Mouse (Mus musculus): ENCODE measurements around the gene Gpr107. TPM values are rescaled to one million over a fixed set of nuclear protein-coding genes. Genes with fewer than 3 reads are reported as not detected.

Gene Gpr107
- polyA plus RNA-seq, 1 experiment from 2014 or later = 34.9 TPM

DNA sequence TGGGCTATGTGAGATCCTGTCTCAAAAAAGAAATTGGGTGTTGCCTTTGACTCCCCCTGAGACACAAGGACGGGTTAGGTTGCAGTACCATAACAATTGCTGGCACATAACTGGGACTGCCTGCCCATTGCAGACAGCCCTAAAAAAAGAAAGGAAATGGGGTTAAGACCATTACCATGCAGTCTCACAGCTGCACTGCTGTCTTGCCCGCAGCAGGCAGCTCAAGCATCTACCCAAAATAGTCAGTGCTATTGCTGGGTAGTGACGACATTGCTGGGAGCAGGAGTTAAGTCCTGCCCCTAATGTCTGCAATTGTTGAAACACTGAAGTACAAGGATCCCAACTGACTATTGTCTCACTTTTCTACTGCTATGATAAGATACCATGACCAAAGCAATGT, 37.5 kb downstream of the Gpr107 start:
- no peak for ATAC-seq
- Histone ChIP-seq H3K4me1 (ENCODE audit: control insufficient read depth, insufficient read depth, low read length) (no peaks in the 10 kb centered on the region), H3K9me3 (replicated peaks; ENCODE audit: control insufficient read depth, low read length, poor library complexity, severe bottlenecking) (no peaks in the 10 kb centered on the region), H3K27ac (ENCODE audit: low read length) (no peak overlapping the region), H3K4me2 (ENCODE audit: low read length) (no peak overlapping the region), H3K36me3 (ENCODE audit: control insufficient read depth, insufficient read depth, low read length) (peaks cover 41% of the 10 kb centered on the region), H3K27me3 (ENCODE audit: control insufficient read depth, insufficient read depth, low read depth, low read length) (no peaks in the 10 kb centered on the region), H3K4me3 (ENCODE audit: low read depth, low read length) (no peak overlapping the region), H3K9ac (ENCODE audit: low read depth, low read length) (no peak overlapping the region)
- WGBS = 95% methylated on average over 3 of the region's 3 CpGs

- Histone ChIP-seq H3K9ac (ENCODE audit: low read depth, low read length) (no peak overlapping the region), H3K4me1 (ENCODE audit: control insufficient read depth, insufficient read depth, low read length) (no peaks in the 10 kb centered on the region), H3K4me2 (ENCODE audit: low read length) (no peak overlapping the region), H3K4me3 (ENCODE audit: low read depth, low read length) (no peak overlapping the region), H3K27ac (ENCODE audit: low read length) (no peak overlapping the region), H3K36me3 (ENCODE audit: control insufficient read depth, insufficient read depth, low read length) (peaks cover 30% of the 10 kb centered on the region), H3K9me3 (replicated peaks; ENCODE audit: control insufficient read depth, low read length, poor library complexity, severe bottlenecking) (no peaks in the 10 kb centered on the region), H3K27me3 (ENCODE audit: control insufficient read depth, insufficient read depth, low read depth, low read length) (no peaks in the 10 kb centered on the region)
- WGBS = 90% methylated on average over 8 of the region's 8 CpGs
- no peak for ATAC-seq
Observed at GRCm38 (mm10) chr2:31191765-31192164, 39.6 kb downstream of the Gpr107 start.

DNA sequence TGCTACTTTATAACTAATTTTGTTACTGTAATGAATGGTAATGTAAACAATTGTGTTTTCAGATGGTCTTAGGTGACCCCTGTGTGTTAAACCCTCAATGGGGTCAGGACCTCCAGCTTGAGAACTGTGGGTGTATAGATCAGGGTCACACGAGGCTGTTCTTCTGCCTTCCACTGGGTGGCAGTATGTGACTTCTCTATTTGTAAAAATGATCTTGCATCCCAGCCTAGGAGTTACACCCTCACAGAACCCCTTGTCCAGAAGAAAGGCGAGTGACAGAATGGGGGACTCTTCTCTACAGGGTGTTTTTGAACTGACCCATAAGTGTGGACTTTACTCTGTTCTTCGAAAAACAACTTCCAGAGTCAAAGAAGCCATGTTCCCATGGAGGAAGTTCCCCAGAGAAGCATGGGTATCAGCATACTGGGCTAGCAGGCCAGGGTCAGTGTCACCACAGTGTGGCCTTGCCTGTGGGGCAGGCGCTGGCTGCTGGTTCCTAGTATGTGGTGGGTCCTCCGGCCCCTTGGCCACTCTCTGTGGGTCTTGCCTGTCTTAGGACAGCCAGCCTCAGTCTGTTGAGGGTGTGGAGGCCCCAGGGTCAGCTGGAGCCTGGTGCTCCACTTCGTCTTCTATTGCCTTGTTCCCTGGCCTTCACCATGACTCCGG, 42.4 kb downstream of the Gpr107 start:
- Histone ChIP-seq H3K4me3 (ENCODE audit: low read depth, low read length) (no peak overlapping the region), H3K4me2 (ENCODE audit: low read length) (no peak overlapping the region), H3K9me3 (replicated peaks; ENCODE audit: control insufficient read depth, low read length, poor library complexity, severe bottlenecking) (no peaks in the 10 kb centered on the region), H3K27ac (ENCODE audit: low read length) (no peak overlapping the region), H3K9ac (ENCODE audit: low read depth, low read length) (0 out of 2 replicates have a peak overlapping the region, but pooled peaks have one; percentile 4), H3K27me3 (ENCODE audit: control insufficient read depth, insufficient read depth, low read depth, low read length) (no peaks in the 10 kb centered on the region), H3K36me3 (ENCODE audit: control insufficient read depth, insufficient read depth, low read length) (peaks cover 23% of the 10 kb centered on the region), H3K4me1 (ENCODE audit: control insufficient read depth, insufficient read depth, low read length) (no peaks in the 10 kb centered on the region)
- 67% methylated on average over 7 of the region's 7 CpGs for WGBS
- ATAC-seq = peak; percentile 58; the same call in 1 of the 2 replicates

DNA sequence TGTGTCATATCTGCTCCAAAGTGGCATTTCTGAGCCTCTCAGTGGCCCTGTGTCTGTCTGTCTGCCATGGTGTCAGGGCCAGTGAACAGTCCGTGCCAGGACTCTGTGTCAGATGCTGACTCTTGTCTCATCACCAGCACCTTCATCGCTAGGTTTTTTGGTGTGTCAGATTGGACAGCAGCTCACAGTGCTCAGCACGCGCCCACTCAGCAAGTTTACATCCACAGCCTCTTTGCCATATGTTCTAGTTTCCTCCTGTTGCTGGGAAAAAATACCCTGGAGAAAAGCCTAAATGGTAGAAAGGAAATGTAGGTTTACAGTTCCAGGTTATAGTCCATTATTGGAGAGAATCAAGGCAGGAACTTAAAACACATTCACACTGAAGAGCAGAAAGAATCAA, 46.5 kb downstream of the Gpr107 start:
- Histone ChIP-seq H3K9me3 (replicated peaks; ENCODE audit: control insufficient read depth, low read length, poor library complexity, severe bottlenecking) (no peaks in the 10 kb centered on the region), H3K4me2 (ENCODE audit: low read length) (no peak overlapping the region), H3K9ac (ENCODE audit: low read depth, low read length) (no peak overlapping the region), H3K27ac (ENCODE audit: low read length) (no peak overlapping the region), H3K4me3 (ENCODE audit: low read depth, low read length) (no peak overlapping the region), H3K27me3 (ENCODE audit: control insufficient read depth, insufficient read depth, low read depth, low read length) (no peaks in the 10 kb centered on the region), H3K36me3 (ENCODE audit: control insufficient read depth, insufficient read depth, low read length) (0 out of 2 replicates have a peak, but pooled peaks cover 7% of the 10 kb centered on the region), H3K4me1 (ENCODE audit: control insufficient read depth, insufficient read depth, low read length) (no peaks in the 10 kb centered on the region)
- ATAC-seq = no peak
- 94% methylated on average over 4 of the region's 4 CpGs for WGBS

- Histone ChIP-seq H3K4me2 (ENCODE audit: low read length) (no peak overlapping the region), H3K9ac (ENCODE audit: low read depth, low read length) (no peak overlapping the region), H3K27me3 (ENCODE audit: control insufficient read depth, insufficient read depth, low read depth, low read length) (no peaks in the 10 kb centered on the region), H3K4me1 (ENCODE audit: control insufficient read depth, insufficient read depth, low read length) (no peaks in the 10 kb centered on the region), H3K36me3 (ENCODE audit: control insufficient read depth, insufficient read depth, low read length) (0 out of 2 replicates have a peak, but pooled peaks cover 3% of the 10 kb centered on the region), H3K9me3 (replicated peaks; ENCODE audit: control insufficient read depth, low read length, poor library complexity, severe bottlenecking) (no peaks in the 10 kb centered on the region), H3K27ac (ENCODE audit: low read length) (no peak overlapping the region), H3K4me3 (ENCODE audit: low read depth, low read length) (no peak overlapping the region)
- 93% methylated on average over 2 of the region's 2 CpGs for WGBS
- no peak for ATAC-seq
Observed at GRCm38 (mm10) chr2:31200051-31200450, 47.9 kb downstream of the Gpr107 start.

DNA sequence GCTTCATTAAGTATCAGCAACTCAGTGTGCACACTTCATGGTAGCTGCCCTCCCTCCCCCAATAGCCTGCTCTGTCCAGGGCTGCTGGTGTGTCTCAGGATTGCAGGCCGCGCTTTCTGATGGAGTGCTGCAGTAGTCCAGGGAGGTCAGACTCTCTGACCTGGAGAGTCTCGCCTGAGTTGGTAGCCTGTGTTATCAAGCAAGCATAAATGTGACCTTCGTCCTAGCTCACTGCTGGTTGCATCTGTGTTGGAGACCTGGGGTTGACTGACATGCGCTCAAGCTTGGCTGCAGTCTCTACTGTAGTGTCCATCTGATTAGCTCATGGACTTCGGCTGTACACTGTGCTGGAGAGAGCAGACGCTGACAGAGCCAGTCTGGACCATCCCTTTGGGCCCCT, 49.7 kb downstream of the Gpr107 start:
- peaks cover 9% of the 10 kb centered on the region for H3K4me1 ChIP-seq (ENCODE audit: control insufficient read depth, insufficient read depth, low read length)
- no peaks in the 10 kb centered on the region for H3K9me3 ChIP-seq (replicated peaks; ENCODE audit: control insufficient read depth, low read length, poor library complexity, severe bottlenecking)
- no peak overlapping the region for H3K9ac ChIP-seq (ENCODE audit: low read depth, low read length)
- H3K4me3 ChIP-seq (ENCODE audit: low read depth, low read length) = no peak overlapping the region
- no peak overlapping the region for H3K4me2 ChIP-seq (ENCODE audit: low read length)
- H3K36me3 ChIP-seq (ENCODE audit: control insufficient read depth, insufficient read depth, low read length) = 0 out of 2 replicates have a peak, but pooled peaks cover 3% of the 10 kb centered on the region
- H3K27me3 ChIP-seq (ENCODE audit: control insufficient read depth, insufficient read depth, low read depth, low read length) = no peaks in the 10 kb centered on the region
- peak; percentile 23; the same call in 1 of the 2 replicates for ATAC-seq
- 79% methylated on average over 7 of the region's 7 CpGs for WGBS
- no peak overlapping the region for H3K27ac ChIP-seq (ENCODE audit: low read length)

- no peak overlapping the region for H3K4me3 ChIP-seq (ENCODE audit: low read depth, low read length)
- ATAC-seq = no peak
- H3K27ac ChIP-seq (ENCODE audit: low read length) = no peak overlapping the region
- H3K4me2 ChIP-seq (ENCODE audit: low read length) = no peak overlapping the region
- peaks cover 14% of the 10 kb centered on the region for H3K4me1 ChIP-seq (ENCODE audit: control insufficient read depth, insufficient read depth, low read length)
- 0 out of 2 replicates have a peak, but pooled peaks cover 3% of the 10 kb centered on the region for H3K36me3 ChIP-seq (ENCODE audit: control insufficient read depth, insufficient read depth, low read length)
- no peak overlapping the region for H3K9ac ChIP-seq (ENCODE audit: low read depth, low read length)
- no peaks in the 10 kb centered on the region for H3K9me3 ChIP-seq (replicated peaks; ENCODE audit: control insufficient read depth, low read length, poor library complexity, severe bottlenecking)
- H3K27me3 ChIP-seq (ENCODE audit: control insufficient read depth, insufficient read depth, low read depth, low read length) = no peaks in the 10 kb centered on the region
- WGBS = 64% methylated on average over 3 of the region's 3 CpGs
Observed at GRCm38 (mm10) chr2:31202357-31202756, 50.2 kb downstream of the Gpr107 start.

GRCm38 (mm10) chr2:31202956-31203355, 50.8 kb downstream of the Gpr107 start:
- 82% methylated on average over 4 of the region's 4 CpGs for WGBS
- Histone ChIP-seq H3K27ac (ENCODE audit: low read length) (no peak overlapping the region), H3K4me2 (ENCODE audit: low read length) (no peak overlapping the region), H3K4me1 (ENCODE audit: control insufficient read depth, insufficient read depth, low read length) (peaks cover 15% of the 10 kb centered on the region), H3K27me3 (ENCODE audit: control insufficient read depth, insufficient read depth, low read depth, low read length) (no peaks in the 10 kb centered on the region), H3K36me3 (ENCODE audit: control insufficient read depth, insufficient read depth, low read length) (0 out of 2 replicates have a peak, but pooled peaks cover 3% of the 10 kb centered on the region), H3K9me3 (replicated peaks; ENCODE audit: control insufficient read depth, low read length, poor library complexity, severe bottlenecking) (no peaks in the 10 kb centered on the region), H3K9ac (ENCODE audit: low read depth, low read length) (no peak overlapping the region), H3K4me3 (ENCODE audit: low read depth, low read length) (no peak overlapping the region)
- ATAC-seq = no peak

DNA sequence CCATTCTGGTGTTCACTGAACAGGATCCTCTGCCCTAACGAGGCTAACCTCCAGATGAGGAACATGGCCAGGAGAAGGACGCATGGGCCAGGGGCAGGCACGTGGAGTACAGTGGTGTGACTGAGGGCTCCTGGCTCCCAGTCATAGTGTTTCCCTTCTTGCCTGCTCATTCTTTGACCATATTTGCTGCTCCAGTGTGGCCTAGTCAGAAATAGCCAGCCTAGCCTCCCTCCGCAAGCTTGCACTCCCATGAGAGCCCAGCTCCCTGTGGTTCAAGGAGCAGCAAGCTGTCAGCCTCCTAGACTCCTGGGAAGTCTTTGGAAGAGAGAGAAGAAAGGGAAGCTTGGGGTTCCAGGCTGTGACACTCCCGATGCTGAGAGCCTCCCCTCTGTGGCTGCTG, 52.6 kb downstream of the Gpr107 start:
- ATAC-seq = no peak
- Histone ChIP-seq H3K27ac (ENCODE audit: low read length) (no peak overlapping the region), H3K36me3 (ENCODE audit: control insufficient read depth, insufficient read depth, low read length) (no peaks in the 10 kb centered on the region; the same call in 1 of the 2 replicates), H3K4me2 (ENCODE audit: low read length) (no peak overlapping the region), H3K9ac (ENCODE audit: low read depth, low read length) (no peak overlapping the region), H3K27me3 (ENCODE audit: control insufficient read depth, insufficient read depth, low read depth, low read length) (no peaks in the 10 kb centered on the region), H3K4me1 (ENCODE audit: control insufficient read depth, insufficient read depth, low read length) (peaks cover 15% of the 10 kb centered on the region), H3K9me3 (replicated peaks; ENCODE audit: control insufficient read depth, low read length, poor library complexity, severe bottlenecking) (no peaks in the 10 kb centered on the region), H3K4me3 (ENCODE audit: low read depth, low read length) (no peak overlapping the region)
- 86% methylated on average over 5 of the region's 5 CpGs for WGBS

Data from midbrain, embryonic 16.5 days (tissue).